Mouse (Mus musculus) naive thymus-derived CD4-positive, alpha-beta T cell, adult 2 months (primary cell): ENCODE results near the gene Etfa.

Experiments used
- DNase-seq: peaks from one replicate; pipeline ENCODE4 v3.0.0-alpha.2; 2011; ENCODE audit warnings: low read depth

The Etfa gene

GRCm38 (mm10) chr9:55512027-55512543 is at the start of gene Etfa:
TSS of gene Etfa (minus strand) at chr9:55512243.
- DNase-seq, result peak; percentile 95

GRCm38 (mm10) chr9:55560960-55561359 is 48.9 kb upstream of the Etfa start:
- DNase-seq, result no peak

- DNase-seq, result no peak
These were observed 42.9 kb upstream of the Etfa start for GRCm38 (mm10) chr9:55554986-55555385.

GRCm38 (mm10) chr9:55549302-55549890 is 37.4 kb upstream of the Etfa start:
- no peak for DNase-seq

GRCm38 (mm10) chr9:55548871-55549270 is 36.8 kb upstream of the Etfa start:
- no peak for DNase-seq

GRCm38 (mm10) chr9:55546176-55547010 is 34.4 kb upstream of the Etfa start:
- peak; percentile 46 for DNase-seq

- DNase-seq, result no peak
These were observed 33.6 kb upstream of the Etfa start for GRCm38 (mm10) chr9:55545556-55546175.

GRCm38 (mm10) chr9:55544861-55545555 is 33.0 kb upstream of the Etfa start:
- peak; percentile 56 for DNase-seq

GRCm38 (mm10) chr9:55543703-55544401 is 31.8 kb upstream of the Etfa start:
- DNase-seq, result peak; percentile 68

GRCm38 (mm10) chr9:55543336-55543702 is 31.3 kb upstream of the Etfa start:
- peak; percentile 46 for DNase-seq

- peak; percentile 61 for DNase-seq
These were observed 30.6 kb upstream of the Etfa start for GRCm38 (mm10) chr9:55542366-55543325.

- DNase-seq, result peak; percentile 57
These were observed 29.8 kb upstream of the Etfa start for GRCm38 (mm10) chr9:55541681-55542365.

GRCm38 (mm10) chr9:55540888-55541287 is 28.8 kb upstream of the Etfa start:
- peak; percentile 73 for DNase-seq

- peak; percentile 39 for DNase-seq
These were observed 28.3 kb upstream of the Etfa start for GRCm38 (mm10) chr9:55540391-55540770.

- DNase-seq, result peak; percentile 41
These were observed 27.8 kb upstream of the Etfa start for GRCm38 (mm10) chr9:55539661-55540390.

- DNase-seq, result peak; percentile 18
These were observed 27.0 kb upstream of the Etfa start for GRCm38 (mm10) chr9:55539006-55539405.

GRCm38 (mm10) chr9:55538377-55538776 is 26.3 kb upstream of the Etfa start, which contains the start of gene Isl2:
TSS of gene Isl2 (plus strand) at chr9:55538672.
- no peak for DNase-seq

GRCm38 (mm10) chr9:55535907-55536306 is 23.9 kb upstream of the Etfa start:
- DNase-seq, result peak; percentile 59

- peak; percentile 41 for DNase-seq
These were observed 13.7 kb upstream of the Etfa start for GRCm38 (mm10) chr9:55525716-55526115.
